Mouse (Mus musculus) cortical plate, adult 2 months (tissue): ENCODE results near the gene Fyttd1.

ENCODE experiments used
- CTCF ChIP-seq: fragments of 200-500 bp; IDR thresholded peaks from 2 replicates; pipeline ENCODE4 v1.5.1; 2011; ENCODE audit warnings: mild to moderate bottlenecking, control low read depth, low read length; ENCODE audit not compliant: insufficient read depth; ENCODE audit errors: extremely low read depth
- POLR2A ChIP-seq: fragments of 200-500 bp; IDR thresholded peaks from 2 replicates; pipeline ENCODE4 v1.6.1; 2011; ENCODE audit warnings: mild to moderate bottlenecking, low read length, control low read depth; ENCODE audit not compliant: insufficient read depth; ENCODE audit errors: extremely low read depth

DNA sequence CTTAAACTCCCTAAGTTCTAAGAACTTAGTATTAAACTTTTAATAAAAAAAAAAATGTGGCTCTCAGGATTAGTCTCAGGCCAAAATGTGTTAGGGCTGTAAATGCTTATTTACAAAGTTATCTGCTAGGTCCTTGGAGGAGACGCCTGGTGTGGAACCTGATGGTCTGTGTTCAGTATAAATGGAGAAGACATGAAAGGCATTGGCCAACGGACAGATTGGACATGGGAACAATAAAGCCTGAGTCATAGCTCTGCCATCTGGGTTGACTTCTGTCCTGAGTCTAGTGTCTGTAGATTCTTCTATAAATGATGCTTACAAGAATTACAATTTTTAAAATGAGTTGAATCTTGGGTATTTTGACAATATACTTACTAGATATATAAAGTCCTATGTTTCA lies 28.9 kb downstream of the Fyttd1 start:
- TF ChIP-seq POLR2A (no peak), CTCF (no peak)
